Mouse (Mus musculus) spleen, postnatal 36 days (tissue): ENCODE measurements around the gene Slc17a6.

Source experiments
- DNase-seq, 2 experiments: peaks; one replicate each; pipeline ENCODE4 v3.0.0; 2022; ENCODE audit warnings: low spot score in 2 of 2, mixed read lengths in 1 of 2

Gene Slc17a6

GRCm38 (mm10) chr7:51621694-51622145 is at the start of gene Slc17a6:
Gene Slc17a6 (plus strand): TSS chr7:51622006.
- no peak for DNase-seq

- no peak for DNase-seq
These were observed 21.8 kb upstream of the Slc17a6 start for GRCm38 (mm10) chr7:51600021-51600420.

GRCm38 (mm10) chr7:51603741-51604140 is 18.1 kb upstream of the Slc17a6 start:
- DNase-seq: no peak

GRCm38 (mm10) chr7:51614404-51614803 is 7.4 kb upstream of the Slc17a6 start:
- DNase-seq: no peak

GRCm38 (mm10) chr7:51617941-51618340 is 3.9 kb upstream of the Slc17a6 start:
- DNase-seq: no peak

GRCm38 (mm10) chr7:51618412-51618811 is 3.4 kb upstream of the Slc17a6 start:
- DNase-seq: no peak

GRCm38 (mm10) chr7:51619977-51620376 is 1.8 kb upstream of the Slc17a6 start:
- no peak for DNase-seq

GRCm38 (mm10) chr7:51622196-51622595 is 390 bp downstream of the Slc17a6 start:
- no peak for DNase-seq

GRCm38 (mm10) chr7:51622666-51623065 is 860 bp downstream of the Slc17a6 start:
- DNase-seq: no peak

GRCm38 (mm10) chr7:51624336-51624897 is 2.6 kb downstream of the Slc17a6 start:
- DNase-seq: no peak

GRCm38 (mm10) chr7:51625161-51625560 is 3.4 kb downstream of the Slc17a6 start:
- DNase-seq: no peak

GRCm38 (mm10) chr7:51625591-51626255 is 3.9 kb downstream of the Slc17a6 start:
- DNase-seq: no peak

- DNase-seq: no peak
These were observed 4.7 kb downstream of the Slc17a6 start for GRCm38 (mm10) chr7:51626451-51627000.

- DNase-seq: no peak
These were observed 5.3 kb downstream of the Slc17a6 start for GRCm38 (mm10) chr7:51627001-51627631.

- no peak for DNase-seq
These were observed 5.9 kb downstream of the Slc17a6 start for GRCm38 (mm10) chr7:51627666-51628065.

- DNase-seq: no peak
These were observed 6.5 kb downstream of the Slc17a6 start for GRCm38 (mm10) chr7:51628349-51628748.

- DNase-seq: no peak
These were observed 7.4 kb downstream of the Slc17a6 start for GRCm38 (mm10) chr7:51629206-51629605.

GRCm38 (mm10) chr7:51631171-51631570 is 9.4 kb downstream of the Slc17a6 start:
- DNase-seq: no peak

- no peak for DNase-seq
These were observed 10.9 kb downstream of the Slc17a6 start for GRCm38 (mm10) chr7:51632543-51633229.

GRCm38 (mm10) chr7:51633230-51633844 is 11.5 kb downstream of the Slc17a6 start:
- no peak for DNase-seq

GRCm38 (mm10) chr7:51657152-51657551 is 35.3 kb downstream of the Slc17a6 start:
- no peak for DNase-seq

- DNase-seq: no peak
These were observed 40.6 kb downstream of the Slc17a6 start for GRCm38 (mm10) chr7:51662441-51662840.
